Mouse (Mus musculus): Measurements from ENCODE around the gene P2ry12.

Gene P2ry12
- long read RNA-seq, experiment 1, partial matches to known transcripts, result 0 of 3 reads
- long read RNA-seq, experiment 1, other reads (novel, unspliced or antisense), result 2 of 3 reads
- long read RNA-seq, experiment 2, partial matches to known transcripts, result 0 of 2 reads
- long read RNA-seq, experiment 2, other reads (novel, unspliced or antisense), result 2 of 2 reads

DNA sequence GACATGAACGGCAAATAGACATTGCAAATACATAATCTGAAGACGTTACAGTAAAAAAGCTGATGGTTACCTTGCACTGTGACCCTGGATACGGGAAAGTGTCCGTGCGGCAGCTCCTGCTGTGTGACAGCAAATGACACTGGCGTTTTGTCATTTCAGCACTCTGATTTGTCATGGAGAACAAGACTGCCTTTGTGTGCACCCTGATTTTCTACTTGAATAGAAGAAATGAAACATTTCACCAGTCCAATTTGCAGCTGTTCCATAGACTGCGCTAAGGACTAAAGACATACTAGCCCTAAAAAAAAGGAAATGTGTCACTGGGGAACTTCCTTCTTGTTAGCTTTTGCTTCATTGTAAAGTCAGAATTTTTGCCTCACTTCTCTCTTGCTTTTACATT is at the start of gene P2ry12:
TSS of gene P2ry12 (minus strand) at position 168 of the 400 bp plus-strand sequence.
- intact Hi-C loops (cut with DNase I), result no loop called here

- intact Hi-C loops (cut with DNase I), result no loop called here
These were observed 42.8 kb upstream of the P2ry12 start for GRCm38 (mm10) chr3:59305518-59305917.

DNA sequence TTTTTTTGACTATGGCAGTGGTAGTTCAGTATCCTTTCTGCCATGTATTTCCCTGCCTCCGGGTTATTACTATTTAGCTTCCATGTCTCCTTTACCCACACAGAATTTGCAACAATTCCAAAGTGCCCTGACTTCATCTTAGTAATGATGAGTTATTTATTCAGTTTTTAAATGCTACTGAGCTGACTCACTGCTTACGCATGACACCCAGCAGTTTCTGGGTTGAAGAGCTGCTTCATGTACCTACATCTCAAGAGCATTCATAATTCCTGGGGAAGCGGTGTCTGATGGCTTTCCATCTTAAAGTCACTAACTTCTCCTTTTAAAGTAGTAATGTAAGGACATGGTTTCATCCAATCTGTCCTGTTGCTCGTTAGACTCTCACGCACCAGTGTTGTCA is 42.3 kb upstream of the P2ry12 start:
- intact Hi-C loops (cut with DNase I), result no loop called here

- intact Hi-C loops (cut with DNase I), result no loop called here
These were observed 35.0 kb upstream of the P2ry12 start for GRCm38 (mm10) chr3:59297653-59298052.

DNA sequence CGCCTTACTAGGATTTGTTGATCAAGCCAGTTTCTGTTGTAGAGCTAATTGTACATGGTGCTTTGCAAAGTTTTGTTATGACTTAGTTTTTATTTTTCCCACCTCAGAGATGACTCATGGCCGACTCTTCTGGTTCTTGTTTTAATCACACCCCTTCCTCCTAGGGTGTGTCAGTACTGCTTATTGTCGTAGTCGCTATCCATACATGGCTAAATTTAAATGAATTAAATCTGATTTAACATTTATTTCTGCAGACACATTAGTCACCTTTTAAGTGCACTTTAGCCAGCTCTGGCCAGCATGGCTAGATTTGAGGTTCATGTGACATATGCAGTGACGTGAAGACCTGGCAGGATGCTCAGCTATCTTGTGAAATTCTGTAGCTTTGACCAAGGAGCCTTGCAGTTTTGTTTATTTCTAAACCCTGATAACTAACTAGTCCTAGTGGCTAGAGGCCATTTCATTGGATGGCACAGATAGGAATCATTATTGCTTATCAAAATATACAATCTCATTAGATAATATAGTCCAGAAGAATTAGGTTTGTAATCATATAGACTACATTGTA is 34.0 kb upstream of the P2ry12 start:
- intact Hi-C loops (cut with DNase I), result no loop called here

- intact Hi-C loops (cut with DNase I), result no loop called here
These were observed 33.3 kb upstream of the P2ry12 start for GRCm38 (mm10) chr3:59295699-59296562.

- intact Hi-C loops (cut with DNase I), result no loop called here
These were observed 30.9 kb upstream of the P2ry12 start for GRCm38 (mm10) chr3:59293437-59294199.

GRCm38 (mm10) chr3:59290551-59290950 is 27.9 kb upstream of the P2ry12 start:
- intact Hi-C loops (cut with DNase I), result no loop called here

- intact Hi-C loops (cut with DNase I), result no loop called here
These were observed 15.9 kb upstream of the P2ry12 start for GRCm38 (mm10) chr3:59278620-59279019.

GRCm38 (mm10) chr3:59278254-59278533 is 15.5 kb upstream of the P2ry12 start:
- intact Hi-C loops (cut with DNase I), result no loop called here

- intact Hi-C loops (cut with DNase I), result no loop called here
These were observed 15.0 kb upstream of the P2ry12 start for GRCm38 (mm10) chr3:59277502-59278253.

DNA sequence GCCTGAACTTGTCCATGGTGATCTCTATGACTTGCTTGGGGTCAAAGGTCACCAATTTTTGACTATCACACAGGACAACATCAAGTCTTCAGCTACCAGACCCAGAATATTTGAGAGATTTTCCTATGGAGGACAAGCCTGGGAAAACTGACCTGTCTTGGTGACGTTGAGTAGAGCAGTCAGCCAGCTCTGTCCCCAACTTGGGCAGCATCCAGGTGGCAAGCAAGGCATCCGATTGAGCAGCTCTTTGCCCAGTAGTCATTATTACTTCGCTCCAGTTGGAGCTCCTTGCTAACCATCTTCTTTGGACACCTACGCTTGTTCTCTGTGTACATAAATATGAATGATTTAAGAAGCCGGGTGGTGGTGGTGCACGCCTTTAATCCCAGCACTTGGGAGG is 8.1 kb upstream of the P2ry12 start:
- intact Hi-C loops (cut with DNase I), result no loop called here

- intact Hi-C loops (cut with DNase I), result no loop called here
These were observed 1.3 kb upstream of the P2ry12 start for GRCm38 (mm10) chr3:59263988-59264387.

DNA sequence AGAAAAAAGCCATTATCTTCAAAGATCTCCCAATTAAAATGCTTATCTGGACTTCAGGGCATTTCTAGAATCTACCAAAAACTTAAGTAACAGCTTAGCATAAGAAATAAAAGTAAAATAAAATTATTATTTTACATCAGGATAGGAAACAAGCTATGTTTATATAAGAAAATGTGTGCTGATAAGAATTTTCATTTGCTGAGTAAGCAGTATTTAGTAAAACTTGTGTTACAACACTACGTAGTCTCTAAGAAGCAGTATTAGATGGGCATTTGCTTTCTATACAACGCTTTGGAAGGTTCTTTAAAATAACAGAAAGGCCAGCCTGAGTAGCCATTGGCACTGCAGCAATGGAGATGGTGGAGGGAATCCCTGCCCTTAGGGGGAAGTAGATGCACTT is 746 bp upstream of the P2ry12 start:
- intact Hi-C loops (cut with DNase I), result no loop called here

DNA sequence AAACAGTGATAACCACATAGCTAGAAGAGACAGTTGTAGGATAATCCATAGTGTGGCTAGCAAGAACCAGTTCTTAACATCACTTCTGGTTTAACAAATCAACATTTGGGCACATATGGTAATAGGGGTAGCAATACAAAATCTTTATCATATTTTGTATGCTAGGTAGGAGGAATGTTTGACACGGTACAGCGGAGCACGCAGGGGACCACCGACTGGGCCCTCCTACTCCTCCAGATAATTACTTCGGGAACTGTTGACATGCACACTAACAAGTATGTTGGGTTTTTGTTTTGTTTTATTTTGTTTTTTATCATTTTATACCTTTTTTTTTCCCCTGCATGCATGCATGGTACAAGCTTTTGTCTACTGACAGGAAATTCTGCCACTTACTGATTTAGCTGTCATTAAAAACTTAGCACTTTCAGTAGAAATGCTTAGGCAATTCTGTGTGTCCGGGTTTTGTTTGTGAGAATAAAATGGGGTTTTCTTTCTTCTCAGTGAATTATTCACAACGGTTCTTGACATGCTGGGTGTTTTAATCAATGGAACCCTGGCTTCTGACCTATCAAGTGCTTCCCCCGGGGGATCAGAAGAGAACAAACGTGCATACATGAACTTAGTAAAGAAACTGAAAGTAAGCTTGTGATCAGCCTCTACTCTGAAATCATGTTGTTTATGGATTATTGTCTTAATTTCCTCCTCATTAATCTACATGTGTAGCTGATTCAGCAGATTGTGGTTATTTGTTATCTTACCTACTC is 780 bp downstream of the P2ry12 start:
- intact Hi-C loops (cut with DNase I), result no loop called here

- intact Hi-C loops (cut with DNase I), result no loop called here
These were observed 1.9 kb downstream of the P2ry12 start for GRCm38 (mm10) chr3:59260745-59261144.

- intact Hi-C loops (cut with DNase I), result no loop called here
These were observed 4.7 kb downstream of the P2ry12 start for GRCm38 (mm10) chr3:59257740-59258664.

DNA sequence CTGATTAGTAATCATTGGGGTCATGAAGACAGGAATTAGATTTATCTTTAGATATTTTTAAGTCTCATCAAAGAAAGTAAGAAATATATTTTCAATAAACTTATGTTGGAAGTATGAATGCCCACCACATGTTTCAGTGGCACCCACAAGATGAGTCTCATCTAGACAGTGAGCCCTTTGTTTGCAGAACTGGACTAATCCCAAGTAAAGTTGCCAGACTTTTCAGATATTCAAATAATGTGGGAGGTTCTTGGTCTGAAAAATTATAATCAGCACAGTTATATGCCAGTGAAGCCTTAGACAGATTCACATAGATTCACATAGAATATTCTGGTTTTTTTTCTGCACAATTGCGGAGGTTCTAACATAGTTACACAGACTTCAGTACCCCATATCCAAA is 12.2 kb downstream of the P2ry12 start:
- intact Hi-C loops (cut with DNase I), result no loop called here

- intact Hi-C loops (cut with DNase I), result no loop called here
These were observed 14.6 kb downstream of the P2ry12 start for GRCm38 (mm10) chr3:59248031-59248430.
